Mouse (Mus musculus): ENCODE measurements around the gene Fstl1. TPM values are rescaled to one million over a fixed set of nuclear protein-coding genes. Genes with fewer than 3 reads are reported as not detected.

Fstl1 gene
- total RNA-seq (2023), result 1.5 TPM

DNA sequence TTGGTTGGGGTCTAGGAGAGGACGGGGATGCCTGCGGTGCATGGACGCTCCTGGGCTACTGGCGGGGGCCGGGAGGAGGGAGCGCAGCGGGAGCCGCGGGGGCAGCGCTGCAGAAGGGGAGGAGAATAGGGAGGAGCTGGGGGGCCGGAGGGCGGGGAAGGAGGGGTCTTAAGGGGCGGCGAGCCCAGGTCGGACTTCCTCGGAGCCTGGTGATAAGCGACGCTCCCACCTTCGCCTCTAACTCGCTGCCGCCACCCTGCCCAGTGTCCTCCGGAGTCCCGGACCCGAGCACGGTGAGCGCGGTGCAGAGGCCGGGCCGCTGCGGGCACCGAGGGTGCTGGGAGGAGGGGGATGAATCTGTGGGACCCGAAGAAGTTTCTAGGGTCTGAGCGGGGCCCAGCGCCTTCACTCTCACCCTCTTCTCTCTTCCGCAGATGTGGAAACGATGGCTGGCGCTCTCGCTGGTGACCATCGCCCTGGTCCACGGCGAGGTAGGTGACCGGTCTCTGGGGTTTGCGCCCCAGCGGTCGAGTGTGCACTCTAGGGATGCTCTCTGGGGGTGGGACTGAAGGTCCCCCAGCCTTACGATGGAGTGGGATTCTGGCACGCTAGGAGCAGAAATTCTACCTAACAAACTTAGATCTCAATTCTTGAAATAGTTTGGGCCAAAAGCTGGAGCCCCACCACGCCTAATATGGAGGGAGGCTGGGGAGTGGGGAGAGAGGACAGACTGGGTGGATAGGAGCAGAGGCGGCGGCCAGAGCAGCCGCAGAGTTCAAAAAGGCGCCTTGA, at the start of gene Fstl1:
Fstl1 (plus strand) TSS at position 14 of the 792 bp plus-strand sequence.

DNA sequence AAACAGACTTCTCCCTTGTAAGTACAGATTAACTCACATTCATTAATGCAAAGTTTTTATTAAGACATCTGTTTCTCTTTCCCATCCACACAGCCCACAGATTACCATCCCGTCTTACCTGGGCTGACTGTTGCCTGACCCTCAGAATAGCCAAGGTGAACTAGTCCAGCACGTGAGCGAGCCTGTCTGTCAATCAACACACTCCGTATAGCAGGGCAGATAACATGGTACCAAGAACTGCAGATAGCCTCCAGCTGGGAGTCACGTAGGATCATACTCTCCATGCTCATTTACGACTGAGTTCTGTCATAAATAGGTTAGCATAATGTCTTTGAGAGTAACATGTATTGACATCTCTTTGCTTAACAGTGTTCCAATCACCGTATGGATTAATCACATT, 84.4 kb downstream of the Fstl1 start, which contains the start of gene Gm36028:
Gm36028 (minus strand) TSS at position 118 of the 400 bp plus-strand sequence.

DNA sequence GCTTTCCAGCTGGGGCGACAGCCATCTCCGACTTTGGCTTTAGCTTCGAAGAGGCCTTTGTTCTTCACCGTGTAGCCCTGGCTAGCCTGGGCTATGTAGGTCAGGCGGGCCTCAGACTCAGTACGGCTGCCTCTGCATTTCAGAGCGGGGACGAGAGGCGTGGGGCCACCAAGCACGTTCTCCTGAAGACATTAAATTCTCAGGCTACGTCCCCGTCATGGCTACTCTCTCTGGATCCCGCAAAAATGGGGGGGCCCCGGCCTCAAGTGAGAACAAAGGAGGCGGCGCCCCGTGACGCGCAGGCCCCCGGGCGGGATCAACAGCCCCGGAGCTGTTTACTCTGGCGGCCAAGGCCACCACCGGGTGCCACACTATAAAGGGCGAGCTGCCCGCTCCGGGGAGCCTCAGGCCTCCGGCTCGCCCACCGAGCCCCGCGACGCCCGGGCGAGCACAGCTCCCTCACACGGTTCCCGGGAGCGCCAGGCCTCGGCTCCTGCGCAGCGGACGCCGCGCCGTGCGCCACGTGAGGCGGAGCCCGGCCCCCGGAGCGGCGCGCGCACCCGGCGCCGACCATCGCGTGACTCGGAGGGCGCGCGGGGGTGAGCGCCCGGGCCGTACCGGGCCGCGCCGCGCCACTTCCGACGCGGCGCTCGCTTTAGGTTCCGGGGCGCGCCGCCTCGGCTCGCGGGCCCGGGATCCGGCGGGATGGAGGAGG, 91.3 kb downstream of the Fstl1 start, which contains the start of gene Lrrc58:
Lrrc58 (plus strand) TSS at position 599 of the 715 bp plus-strand sequence.

Other genes starting within 250 kb of the Fstl1 start
- gene Gtf2e1, start 237.1 kb upstream of the Fstl1 start, total RNA-seq (2023), result 10.7 TPM
- 17.7 TPM for gene Rabl3, start 237.0 kb upstream of the Fstl1 start, total RNA-seq (2023)
- gene Hgd, start 196.7 kb upstream of the Fstl1 start, total RNA-seq (2023), result not detected
- gene Ndufb4, start 122.4 kb upstream of the Fstl1 start, total RNA-seq (2023), result 32.0 TPM
- not detected for gene Gm36028, start 84.3 kb downstream of the Fstl1 start, total RNA-seq (2023)
- 35.7 TPM for gene Lrrc58, start 91.5 kb downstream of the Fstl1 start, total RNA-seq (2023)
- 0.15 TPM for gene Gpr156, start 139.6 kb downstream of the Fstl1 start, total RNA-seq (2023)